13 mouse cellular contexts compared by ENCODE assay signal in the genomic region with DNA sequence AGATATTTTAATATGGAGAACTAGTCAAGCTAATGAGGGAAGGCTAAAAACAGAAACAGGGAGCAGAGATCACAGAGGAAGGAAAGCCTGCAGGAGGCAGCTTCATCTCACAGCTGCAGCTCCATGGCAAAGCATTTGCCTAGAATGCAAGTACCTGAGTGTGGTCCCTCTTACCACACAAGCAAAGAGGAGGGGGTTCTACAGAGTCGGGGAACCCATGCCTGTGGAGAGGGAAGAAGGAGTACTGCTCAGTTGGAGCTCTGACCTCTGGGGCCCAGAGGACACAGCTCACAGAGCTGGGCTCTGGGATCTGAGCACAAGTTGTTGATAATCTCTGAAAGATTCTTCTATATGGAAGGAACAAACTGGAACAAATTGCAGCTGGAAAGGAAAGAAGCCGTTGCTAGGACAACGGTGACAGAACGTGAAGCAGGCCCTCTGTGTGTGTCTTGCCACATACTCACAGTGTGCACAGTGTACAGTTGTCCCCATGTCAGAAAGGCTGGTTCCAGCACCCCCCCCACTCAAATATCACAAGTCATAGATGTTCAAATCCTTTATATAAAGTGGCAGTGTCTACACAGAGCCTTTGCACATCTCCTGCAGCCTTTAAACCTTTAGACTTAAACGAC.
DNase-seq lines count a peak whose midpoint lies in the region; ATAC-seq lines count a peak whose summit lies in the region.
"Had no signal": no experiment of that assay in that cellular context is flagged by ENCODE, and none has a peak within 500 bp of the region (broad histone marks: within the 10 kb centered on the region; RNA-seq: fewer than 3 reads in every experiment).

No protein-coding gene starts in this region.

- WGBS in midbrain, embryonic 12.5 days = 47% methylated on average over 5 of the region's 5 CpGs
- WGBS in limb, embryonic 10.5 days = 68% methylated on average over 5 of the region's 5 CpGs

- H3K9ac ChIP-seq in midbrain, embryonic 12.5 days (replicated peaks) = no peak overlapping the region
- H3K9ac ChIP-seq: heart, embryonic 12.5 days; limb, embryonic 13.5 days had no signal

- H3K4me2 ChIP-seq in midbrain, embryonic 12.5 days (replicated peaks) = no peak overlapping the region
- H3K4me2 ChIP-seq: heart, embryonic 12.5 days; limb, embryonic 13.5 days had no signal

- DNase-seq in frontal cortex, postnatal 36 days (ENCODE audit: low spot score in 2 of 2) = peak; percentile 35 to 40
- no peak for DNase-seq in frontal cortex, postnatal 10 days (ENCODE audit: low spot score in 2 of 2)
- DNase-seq in right cerebral cortex, postnatal 14 days = peak; percentile 30
- DNase-seq in right cerebral cortex, adult 18-20 months = no peak
- no peak for DNase-seq in c-Kit-positive CD71-positive TER-119-positive erythroid progenitor cells, embryonic 14.5 days (ENCODE audit: low spot score)
- no peak for DNase-seq in limb, embryonic 10.5 days (ENCODE audit: low spot score)
- no peak for DNase-seq in adrenal gland, postnatal 4 days (ENCODE audit: low spot score in 2 of 2)
- DNase-seq: gastrocnemius, postnatal 14 days; lung, adult 2 months had no signal

- H3K27ac ChIP-seq in midbrain, embryonic 12.5 days (replicated peaks) = peak overlapping the region; percentile 39; the same call in 1 of the 2 replicates
- no peak overlapping the region for H3K27ac ChIP-seq in limb, embryonic 10.5 days
- H3K27ac ChIP-seq: limb, embryonic 13.5 days; stomach, postnatal 0 days had no signal

- no peaks in the 10 kb centered on the region for H3K9me3 ChIP-seq in midbrain, embryonic 12.5 days
- H3K9me3 ChIP-seq in limb, embryonic 10.5 days (replicated peaks) = no peaks in the 10 kb centered on the region
- H3K9me3 ChIP-seq: heart, embryonic 12.5 days; limb, embryonic 13.5 days had no signal

- H3K4me3 ChIP-seq in midbrain, embryonic 12.5 days = no peak overlapping the region
- H3K4me3 ChIP-seq in limb, embryonic 10.5 days = no peak overlapping the region
- H3K4me3 ChIP-seq: heart, embryonic 12.5 days; limb, embryonic 13.5 days had no signal

- ATAC-seq in midbrain, embryonic 12.5 days (ENCODE audit: low FRiP score, low read depth) = peak; percentile 91

- no peaks in the 10 kb centered on the region for H3K36me3 ChIP-seq in midbrain, embryonic 12.5 days
- no peaks in the 10 kb centered on the region for H3K36me3 ChIP-seq in limb, embryonic 10.5 days
- H3K36me3 ChIP-seq: heart, embryonic 12.5 days; limb, embryonic 13.5 days had no signal

- peaks cover 12% of the 10 kb centered on the region for H3K4me1 ChIP-seq in midbrain, embryonic 12.5 days
- no peaks in the 10 kb centered on the region for H3K4me1 ChIP-seq in limb, embryonic 10.5 days
- H3K4me1 ChIP-seq: heart, embryonic 12.5 days; limb, embryonic 13.5 days had no signal

- peaks cover 7% of the 10 kb centered on the region for H3K27me3 ChIP-seq in midbrain, embryonic 12.5 days
- H3K27me3 ChIP-seq in limb, embryonic 10.5 days (ENCODE audit: low read depth, poor library complexity, severe bottlenecking) = no peaks in the 10 kb centered on the region
- H3K27me3 ChIP-seq: heart, embryonic 12.5 days had no signal

Comparison
In these comparisons a context has a peak if more than half of its experiments do, and no peak if none do; other contexts are left out.
1. DNase-seq: peak in frontal cortex, postnatal 36 days (2 of 2) and right cerebral cortex, postnatal 14 days (single experiment); none in frontal cortex, postnatal 10 days (0 of 2), right cerebral cortex, adult 18-20 months (single experiment), c-Kit-positive CD71-positive TER-119-positive erythroid progenitor cells, embryonic 14.5 days (single experiment), limb, embryonic 10.5 days (single experiment) and adrenal gland, postnatal 4 days (0 of 2).